Mouse (Mus musculus) erythroblast, embryonic 14.5 days (primary cell): ENCODE measurements around the gene Ar.

Source experiments
- GATA1 ChIP-seq: IDR thresholded peaks from 2 replicates; pipeline ENCODE4 v1.6.1; 2012; ENCODE audit warnings: low read length, inconsistent platforms, mixed read lengths
- TAL1 ChIP-seq: IDR thresholded peaks from 3 replicates; pipeline ENCODE4 v1.6.1; 2012; ENCODE audit warnings: low read length, inconsistent platforms, mixed read lengths

- TF ChIP-seq GATA1 (no peak), TAL1 (no peak)
Observed at GRCm38 (mm10) chrX:98323105-98323504, 174.5 kb downstream of the Ar start.
